Mouse (Mus musculus) testis, postnatal 14 days (tissue): ENCODE measurements around the gene Gabrg3.

Experiments
- DNase-seq: peaks from one replicate; pipeline ENCODE4 v3.0.0; 2021; ENCODE audit warnings: low spot score

The Gabrg3 gene

DNA sequence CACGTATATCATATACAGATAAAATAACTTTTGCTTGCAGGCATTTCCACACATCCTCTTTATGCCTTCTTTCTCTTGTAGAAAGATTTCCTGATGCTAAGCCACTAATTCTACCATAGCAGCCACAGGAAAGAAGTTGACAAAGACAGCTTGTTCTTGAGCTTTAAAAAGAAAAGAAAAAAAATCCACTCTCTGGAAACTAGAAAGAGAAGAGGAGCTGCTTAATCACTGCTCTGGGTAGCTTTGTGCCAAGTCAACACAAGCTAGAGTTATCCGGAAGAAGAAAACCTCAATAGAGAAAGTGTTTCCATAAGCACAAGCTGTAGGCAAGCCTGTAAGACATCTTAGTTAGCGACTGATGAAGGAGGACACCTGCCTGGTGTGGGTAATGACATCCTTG is 321.6 kb downstream of the Gabrg3 start:
- DNase-seq: no peak

DNA sequence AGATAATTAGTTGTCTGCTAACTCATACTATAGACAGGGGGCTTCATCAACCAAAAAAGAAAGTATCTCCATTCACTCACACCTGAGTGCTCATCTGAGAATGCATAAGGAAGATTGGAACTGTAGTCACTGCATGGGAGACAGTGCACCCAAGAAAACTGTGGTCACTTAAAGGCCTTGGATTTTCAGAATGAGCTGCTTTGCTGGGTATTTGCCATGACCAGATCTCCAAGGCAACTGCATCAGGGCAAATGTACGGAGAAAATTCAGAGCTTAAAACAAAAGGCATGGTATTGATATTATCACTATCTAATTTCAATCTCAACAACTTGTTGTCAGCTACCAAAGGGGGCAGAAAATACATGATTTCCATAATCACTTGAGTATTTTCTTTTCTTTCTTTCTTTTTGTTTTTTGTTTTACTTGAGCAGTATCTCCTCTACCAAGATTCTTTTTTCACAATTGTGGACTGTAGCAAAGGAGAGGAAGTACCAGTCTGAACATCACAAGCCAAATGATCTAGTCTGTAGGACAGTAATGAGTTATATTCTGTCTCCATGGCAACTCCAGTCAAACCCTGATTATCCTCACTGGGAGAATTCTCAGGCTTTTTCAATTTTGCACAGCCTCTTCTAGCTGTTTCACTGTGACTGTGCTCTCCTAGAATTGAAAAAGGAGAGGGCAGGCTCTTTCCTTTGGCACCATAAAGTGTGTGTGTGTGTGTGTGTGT is 335.9 kb downstream of the Gabrg3 start:
- DNase-seq: no peak

GRCm38 (mm10) chr7:57037861-57038421 is 349.0 kb downstream of the Gabrg3 start:
- no peak for DNase-seq

DNA sequence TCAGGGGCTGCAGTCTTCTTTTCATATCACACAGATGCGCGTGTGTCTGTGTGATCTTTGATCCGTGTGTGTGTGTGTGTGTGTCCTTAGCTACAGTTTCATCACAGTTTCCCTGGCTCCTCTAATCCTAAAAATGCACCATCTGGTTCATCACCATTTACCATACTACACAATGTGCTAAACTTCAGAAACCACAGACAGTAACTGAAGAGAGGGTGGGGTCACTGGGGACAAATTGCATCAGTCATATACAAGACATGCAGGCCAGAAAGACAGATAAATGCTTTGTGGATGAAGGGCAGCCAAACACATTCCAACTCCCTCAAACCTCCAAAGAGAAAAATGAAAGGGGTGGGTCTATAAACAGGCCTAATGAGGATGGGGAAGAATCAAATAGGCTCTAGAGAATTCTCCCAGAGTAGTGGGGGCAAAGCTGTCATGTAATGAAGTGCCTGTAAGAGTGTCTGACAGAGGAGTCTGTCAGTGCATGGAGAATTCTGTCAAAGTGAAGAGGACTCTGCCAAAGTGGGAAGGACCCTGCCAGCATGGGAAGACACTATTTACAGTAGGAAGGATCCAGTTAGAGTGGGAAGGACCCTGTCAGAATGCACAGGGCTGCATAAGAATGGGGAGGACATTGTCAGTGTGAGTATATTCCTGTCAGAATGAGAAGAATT is 386.3 kb downstream of the Gabrg3 start:
- DNase-seq: no peak

DNA sequence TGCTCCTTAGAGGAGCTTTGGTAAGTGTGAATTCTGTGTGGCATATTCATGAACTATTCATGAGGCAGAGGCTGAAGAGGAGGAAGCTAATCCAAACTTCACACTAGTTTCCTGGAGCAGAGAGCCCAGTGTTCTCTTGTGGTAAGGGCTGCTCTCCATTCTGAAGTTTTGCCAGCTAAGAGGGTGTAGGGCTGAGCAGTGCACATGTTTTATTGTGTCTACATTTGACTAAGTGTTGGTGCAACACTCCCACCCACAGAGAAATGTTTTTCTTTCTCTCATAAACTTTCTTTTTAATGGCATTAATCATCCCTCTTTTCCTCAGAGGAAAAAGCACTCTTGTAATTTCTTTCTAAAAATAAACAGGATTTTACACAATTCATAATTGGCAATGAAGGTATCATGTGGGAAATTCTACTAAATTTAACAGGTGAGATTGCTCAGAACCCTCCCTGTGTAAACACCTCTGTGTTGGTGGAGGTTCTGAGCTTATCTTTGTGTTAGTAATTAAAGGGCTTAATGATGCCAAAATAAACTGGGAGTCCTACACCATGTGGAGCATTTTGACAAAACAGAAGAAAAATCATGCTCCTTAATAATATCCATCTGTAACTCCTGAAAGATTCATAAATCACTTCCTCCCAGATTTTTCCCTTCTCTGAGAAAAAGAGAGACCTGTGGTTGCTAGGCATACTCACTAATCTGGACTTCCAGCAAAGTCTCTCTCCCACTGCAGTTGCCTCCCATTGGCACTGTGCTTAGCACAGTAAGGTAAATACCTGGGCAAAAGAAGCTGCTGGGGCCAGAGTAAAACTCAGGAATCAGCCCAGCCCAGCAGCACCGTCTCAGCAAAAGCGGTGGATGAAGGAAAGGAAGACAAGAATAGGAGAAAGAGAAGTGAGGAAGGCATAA is 389.0 kb downstream of the Gabrg3 start:
- no peak for DNase-seq

DNA sequence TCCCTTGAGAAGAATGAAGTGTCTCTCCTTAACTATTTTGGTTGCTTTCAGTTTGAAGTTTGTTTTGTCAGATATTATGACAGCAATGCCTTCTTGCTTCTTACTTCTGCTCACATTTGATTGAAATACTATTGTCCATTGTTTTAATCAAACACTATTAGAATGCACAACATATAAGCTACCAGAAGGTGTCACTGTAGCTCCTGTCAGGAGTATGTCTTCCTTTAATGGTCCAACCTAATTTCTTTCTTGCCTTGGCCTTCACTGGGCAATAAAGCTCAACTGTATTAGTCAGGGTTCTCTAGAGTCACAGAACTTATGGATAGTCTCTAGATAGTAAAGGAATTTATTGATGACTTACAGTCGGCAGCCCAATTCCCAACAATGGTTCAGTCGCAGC is 440.6 kb downstream of the Gabrg3 start:
- no peak for DNase-seq

- DNase-seq: no peak
These were observed 445.4 kb downstream of the Gabrg3 start for GRCm38 (mm10) chr7:56941606-56942005.

DNA sequence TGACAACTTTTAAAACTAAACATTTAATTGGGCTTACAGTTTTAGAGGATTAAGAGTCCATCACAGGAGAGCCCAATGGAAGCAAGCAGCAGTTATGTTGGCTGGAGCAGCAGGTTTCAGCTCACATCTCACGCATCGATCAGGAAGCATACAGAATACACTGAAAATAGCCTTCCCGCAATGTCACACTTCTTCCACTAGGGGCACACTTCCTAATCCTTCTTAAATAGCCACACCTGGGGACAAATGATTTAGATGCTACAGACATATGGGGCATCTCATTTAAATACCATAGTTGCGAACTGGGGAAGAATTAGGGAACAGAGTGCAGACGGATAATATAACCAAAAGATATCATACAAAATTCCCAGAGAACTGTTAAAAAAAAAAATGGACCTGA is 449.0 kb downstream of the Gabrg3 start:
- no peak for DNase-seq

DNA sequence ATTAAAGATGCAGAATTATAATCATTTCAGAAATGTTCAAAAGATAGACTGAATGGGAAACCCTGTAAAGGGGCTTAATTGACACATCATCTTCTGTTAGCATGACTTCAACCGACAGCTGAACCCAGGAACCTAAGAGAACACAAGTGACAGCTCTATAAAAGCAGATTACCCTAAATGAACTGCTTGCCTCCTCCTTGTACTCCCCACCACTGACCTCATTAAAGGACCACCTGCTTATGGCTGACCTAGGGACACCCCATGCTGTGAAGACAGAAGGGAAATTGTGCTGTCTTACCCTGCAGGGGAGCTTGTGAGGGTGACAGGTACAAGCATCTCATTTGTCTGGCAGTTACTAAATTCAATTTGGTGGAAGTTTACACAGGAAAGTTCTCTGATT is 467.5 kb downstream of the Gabrg3 start:
- no peak for DNase-seq

DNA sequence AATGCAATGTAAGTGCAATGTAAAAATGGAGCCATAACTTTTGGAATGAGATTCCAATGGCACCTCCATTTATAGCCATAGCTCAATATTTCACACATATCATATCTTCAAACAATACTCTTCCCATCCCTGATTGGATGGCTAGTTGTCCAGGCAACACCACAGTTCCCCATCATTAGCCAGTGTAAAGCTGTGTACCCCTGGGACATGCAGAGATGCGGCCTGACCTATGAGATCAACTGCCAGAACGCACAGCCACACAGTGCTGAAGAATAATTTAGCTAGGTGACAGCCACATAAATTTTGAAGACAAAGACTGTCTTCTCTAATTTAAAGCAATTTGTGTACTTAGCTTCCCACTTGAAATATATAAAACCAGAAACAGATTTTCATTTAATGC is 472.1 kb downstream of the Gabrg3 start:
- no peak for DNase-seq

- DNase-seq: no peak
These were observed 487.2 kb downstream of the Gabrg3 start for GRCm38 (mm10) chr7:56899762-56900161.

DNA sequence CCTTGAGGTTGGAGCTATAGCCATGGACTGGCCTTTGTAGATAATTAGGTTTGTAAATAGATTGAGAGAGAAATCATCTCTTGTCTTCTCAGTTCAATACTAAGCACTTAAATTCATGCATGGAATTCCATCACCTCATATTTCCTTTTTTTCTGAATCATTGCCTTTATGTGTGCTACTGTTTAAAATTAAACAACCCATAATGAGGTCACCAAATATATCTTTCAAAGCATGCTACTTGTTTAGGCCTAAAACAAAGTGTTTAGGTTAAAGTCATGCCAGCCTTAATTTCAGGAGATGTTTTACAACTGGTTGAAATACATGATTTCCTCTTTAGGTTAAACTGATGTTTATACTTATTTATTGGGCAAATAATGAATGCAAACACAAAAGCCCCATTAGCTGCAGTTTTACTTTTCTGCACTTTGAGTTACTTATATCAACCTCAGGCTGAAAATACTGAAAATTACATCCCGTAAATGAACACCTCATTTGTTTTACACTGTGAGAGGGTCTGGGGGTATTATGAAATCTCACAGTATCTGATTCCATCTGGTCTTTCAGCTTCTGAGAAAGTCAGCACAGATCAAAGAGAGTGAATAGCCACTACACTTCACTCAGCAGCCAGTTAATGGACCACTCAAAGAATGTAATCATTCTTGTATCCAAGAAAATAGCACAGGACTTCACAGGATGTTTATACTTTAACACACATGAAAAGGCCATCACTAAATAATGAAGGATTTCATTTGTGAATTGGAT is 519.5 kb downstream of the Gabrg3 start:
- no peak for DNase-seq

DNA sequence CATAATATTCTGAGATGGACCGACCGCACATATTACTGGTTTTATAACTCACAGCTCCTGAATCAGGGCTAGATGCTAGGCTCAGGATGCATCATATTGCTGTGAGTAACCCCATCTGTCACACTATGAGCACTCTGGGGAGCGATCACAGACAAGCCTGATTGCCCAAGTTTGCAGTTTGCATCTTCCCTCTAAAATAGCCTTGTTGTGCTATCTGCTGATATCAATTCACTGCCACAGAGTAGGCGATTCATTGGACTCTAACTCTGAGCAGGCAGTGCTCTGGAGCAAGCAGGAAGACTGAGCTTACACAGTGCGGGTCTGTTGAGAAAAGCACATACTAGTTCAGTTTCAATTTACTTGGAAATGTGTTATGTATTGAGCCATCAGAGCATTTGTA is 543.4 kb downstream of the Gabrg3 start:
- no peak for DNase-seq

GRCm38 (mm10) chr7:56825446-56825845 is 561.5 kb downstream of the Gabrg3 start:
- DNase-seq: no peak

DNA sequence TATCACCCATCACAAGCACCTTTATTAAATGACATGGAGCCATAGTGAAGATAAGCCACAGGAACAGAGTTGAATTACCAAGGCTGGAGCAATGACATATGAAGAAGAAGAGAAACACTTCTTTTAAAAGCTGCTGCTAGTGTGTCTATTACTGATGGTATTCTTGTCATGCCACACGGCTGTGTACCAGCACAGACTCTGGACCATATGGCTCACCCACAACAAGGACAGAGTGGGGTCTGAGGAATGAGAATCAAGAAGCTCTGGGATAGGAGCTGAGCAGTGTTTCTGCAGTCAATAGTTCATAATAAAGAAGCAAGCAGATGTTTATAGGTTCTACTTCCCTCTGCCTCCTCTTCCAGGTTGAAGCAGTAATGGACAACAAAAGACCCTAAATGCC is 585.1 kb downstream of the Gabrg3 start:
- DNase-seq: no peak

DNA sequence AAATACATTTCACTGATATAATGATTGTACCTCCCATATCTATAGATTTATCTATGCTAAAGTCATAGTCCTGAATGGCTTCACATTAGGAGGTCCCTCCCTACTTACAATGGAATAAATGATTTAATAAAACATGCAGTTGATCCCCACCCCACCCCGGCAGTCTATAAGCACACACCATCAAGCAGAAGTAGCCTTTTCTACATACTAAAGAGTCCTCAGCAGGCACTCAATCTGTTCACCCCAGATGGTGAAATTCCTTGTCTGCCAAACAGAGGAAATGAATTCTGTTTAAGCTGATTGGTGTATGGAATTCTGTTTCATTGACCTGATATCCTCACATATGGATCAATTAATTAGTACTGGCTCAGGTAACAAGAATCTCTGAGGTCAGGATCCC is 607.9 kb downstream of the Gabrg3 start:
- no peak for DNase-seq

DNA sequence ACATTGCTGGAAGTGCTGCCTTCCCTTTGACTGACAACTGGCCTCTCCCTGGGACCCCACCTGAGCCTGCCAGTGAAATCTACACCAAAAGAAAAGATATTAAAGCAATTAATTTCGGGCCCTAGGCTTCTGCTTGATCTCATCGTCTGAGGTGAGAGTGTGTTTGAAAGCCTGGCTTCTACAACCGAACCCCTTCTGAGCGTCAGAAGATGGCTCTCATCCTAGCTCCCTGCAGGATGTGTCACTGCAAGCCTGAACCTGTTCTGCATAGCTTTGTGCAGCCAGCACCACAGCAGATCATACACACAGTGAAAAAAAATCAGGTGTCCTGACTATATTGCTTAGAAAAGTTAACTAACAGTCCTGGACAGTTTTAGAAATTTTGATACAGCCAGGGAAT is 618.8 kb downstream of the Gabrg3 start:
- no peak for DNase-seq

- DNase-seq: no peak
These were observed 619.2 kb downstream of the Gabrg3 start for GRCm38 (mm10) chr7:56767796-56768195.

DNA sequence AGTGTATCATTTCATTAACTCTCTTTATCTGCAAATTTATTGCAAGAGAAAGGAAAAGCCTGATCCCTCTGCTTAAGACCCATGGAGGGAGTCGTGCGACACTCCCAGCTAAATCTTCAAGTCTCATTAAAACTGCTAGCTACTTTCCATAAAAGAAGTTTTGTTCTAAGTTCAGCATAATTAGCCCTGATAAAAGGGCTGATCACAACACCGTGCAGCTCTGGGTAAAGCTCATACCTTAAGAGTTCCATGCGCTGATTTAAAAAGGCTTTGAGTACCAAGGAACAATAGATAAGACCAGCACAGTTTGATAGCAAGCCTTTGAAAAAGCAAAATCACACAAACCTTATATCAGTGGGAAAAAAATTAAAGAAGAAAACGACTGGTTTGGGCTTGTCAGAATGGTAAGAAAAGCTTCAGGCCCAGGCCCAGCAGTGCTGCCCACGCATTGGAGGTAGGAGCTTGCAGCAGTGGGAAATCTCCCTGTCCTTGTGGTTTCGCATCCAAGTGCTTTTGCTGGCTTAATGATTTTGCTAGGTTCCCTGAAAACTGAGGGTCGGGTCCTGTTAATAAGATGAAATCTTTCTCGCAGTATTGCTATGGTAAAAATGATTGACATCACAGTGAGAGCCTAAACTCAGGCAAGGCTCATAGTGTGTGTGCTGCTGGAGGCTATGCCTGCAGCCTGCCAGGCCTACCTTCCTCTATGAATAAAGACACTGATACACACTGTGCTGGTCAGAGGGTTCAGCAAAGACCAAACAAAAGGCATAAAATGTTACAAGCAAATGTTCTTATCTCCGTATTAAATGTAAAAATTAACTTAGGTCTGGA is 621.2 kb downstream of the Gabrg3 start:
- DNase-seq: peak; percentile 4

- DNase-seq: no peak
These were observed 657.8 kb downstream of the Gabrg3 start for GRCm38 (mm10) chr7:56729225-56729624.
